Mouse (Mus musculus): ENCODE data around the gene Dglucy. TPM values are rescaled to one million over a fixed set of nuclear protein-coding genes. Genes with fewer than 3 reads are reported as not detected.

Gene Dglucy
- total and polyA plus RNA-seq, 3 experiments = 0.09 to 0.27 TPM; not detected in 1

DNA sequence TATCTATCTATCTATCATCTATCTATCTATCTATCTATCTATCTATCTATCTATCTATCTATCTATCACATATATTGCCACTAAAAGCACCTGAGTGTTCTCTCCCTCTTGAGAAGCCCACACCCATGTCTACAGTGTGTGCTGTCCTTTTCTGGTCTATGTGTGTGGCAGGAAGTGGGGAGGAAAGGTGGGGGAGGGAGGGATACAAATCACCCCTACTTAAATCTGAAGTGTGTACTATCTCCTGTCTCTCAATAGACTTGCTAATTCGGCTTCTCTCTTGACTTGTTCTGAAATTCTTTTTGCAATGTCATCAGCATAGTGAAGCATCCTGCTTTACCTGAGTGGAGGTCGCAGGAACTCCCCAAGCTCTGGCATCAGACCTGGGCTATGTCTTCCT is 77.5 kb downstream of the Dglucy start:
- no peak overlapping the region for H3K4me3 ChIP-seq (ENCODE audit: low read depth, low read length)
- no peaks in the 10 kb centered on the region for H3K36me3 ChIP-seq (replicated peaks)
- DNase-seq (ENCODE audit: low spot score) (no peak), ATAC-seq (ENCODE audit: extremely low read depth, insufficient number of reproducible peaks, low FRiP score, poor library complexity, severe bottlenecking) (no peak)
- TF ChIP-seq CTCF (IDR thresholded peaks at IDR 0.05; ENCODE audit: low read depth, low read length) (no peak), GATA2 (IDR thresholded peaks at IDR 0.05; ENCODE audit: borderline replicate concordance, low read depth, low read length) (no peak), TAL1 (conservative IDR thresholded peaks at IDR 0.05; ENCODE audit: low read depth, low read length) (no peak), POLR2AphosphoS5 (IDR thresholded peaks at IDR 0.05; ENCODE audit: insufficient replicate concordance, low read depth, low read length) (no peak), GATA1 (IDR thresholded peaks at IDR 0.05; ENCODE audit: borderline replicate concordance, low read length) (no peak)
- H3K9me3 ChIP-seq (replicated peaks) = no peaks in the 10 kb centered on the region
- peaks cover 3% of the 10 kb centered on the region; the same call in 1 of the 2 replicates for H3K4me1 ChIP-seq (ENCODE audit: insufficient read depth, low read depth, low read length)
- peaks cover 31% of the 10 kb centered on the region for H3K27me3 ChIP-seq (ENCODE audit: insufficient read depth, low read length)

DNA sequence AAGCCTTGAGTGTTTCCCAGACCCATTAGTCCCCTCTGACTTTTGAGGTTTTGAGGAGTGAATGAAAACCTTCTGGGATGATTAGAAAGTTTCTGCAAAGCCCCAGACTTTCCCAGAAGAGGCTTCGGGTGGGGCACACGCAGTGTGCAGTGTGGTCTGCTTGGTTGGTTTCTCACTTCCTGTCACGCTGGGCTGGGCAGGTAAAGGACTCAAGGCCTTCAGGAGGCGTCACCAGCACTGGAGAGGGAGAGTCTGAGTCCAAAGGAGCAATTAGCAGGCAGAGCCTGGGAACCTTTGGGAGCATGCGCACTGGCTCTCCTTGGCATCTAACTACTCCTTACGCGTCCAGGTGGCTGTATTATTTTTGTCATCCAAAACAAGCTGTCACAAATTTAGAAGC is 78.9 kb downstream of the Dglucy start:
- Histone ChIP-seq H3K36me3 (replicated peaks) (no peaks in the 10 kb centered on the region), H3K27me3 (ENCODE audit: insufficient read depth, low read length) (peaks cover 22% of the 10 kb centered on the region), H3K9me3 (replicated peaks) (no peaks in the 10 kb centered on the region), H3K4me1 (ENCODE audit: insufficient read depth, low read depth, low read length) (peaks cover 7% of the 10 kb centered on the region; the same call in 1 of the 2 replicates), H3K4me3 (ENCODE audit: low read depth, low read length) (no peak overlapping the region)
- no peak for ATAC-seq (ENCODE audit: extremely low read depth, insufficient number of reproducible peaks, low FRiP score, poor library complexity, severe bottlenecking)
- DNase-seq (ENCODE audit: low spot score) = no peak
- TF ChIP-seq CTCF (IDR thresholded peaks at IDR 0.05; ENCODE audit: low read depth, low read length) (no peak), POLR2AphosphoS5 (IDR thresholded peaks at IDR 0.05; ENCODE audit: insufficient replicate concordance, low read depth, low read length) (no peak), GATA1 (IDR thresholded peaks at IDR 0.05; ENCODE audit: borderline replicate concordance, low read length) (no peak), GATA2 (IDR thresholded peaks at IDR 0.05; ENCODE audit: borderline replicate concordance, low read depth, low read length) (no peak), TAL1 (conservative IDR thresholded peaks at IDR 0.05; ENCODE audit: low read depth, low read length) (no peak)

DNA sequence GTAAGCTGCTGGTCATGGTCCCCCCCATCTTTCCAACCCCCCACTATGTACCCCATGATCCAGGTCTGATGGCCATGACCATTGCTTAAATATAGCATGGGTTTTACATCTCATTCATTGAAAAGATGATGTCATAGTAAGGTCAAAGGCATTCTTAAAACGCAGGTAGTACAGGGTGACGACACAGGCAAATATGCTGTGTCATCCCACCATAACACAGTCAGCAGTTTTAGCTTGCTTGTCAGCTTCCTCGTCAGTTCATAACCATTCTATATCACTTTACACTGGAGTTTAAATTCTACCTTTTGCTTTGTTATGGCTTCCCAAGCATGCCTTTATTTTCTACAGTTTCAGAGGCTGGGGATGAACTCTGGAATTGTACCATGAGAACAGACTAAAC is 83.4 kb downstream of the Dglucy start:
- Histone ChIP-seq H3K9me3 (replicated peaks) (no peaks in the 10 kb centered on the region), H3K36me3 (replicated peaks) (no peaks in the 10 kb centered on the region), H3K4me3 (ENCODE audit: low read depth, low read length) (no peak overlapping the region), H3K27me3 (ENCODE audit: insufficient read depth, low read length) (peaks cover 21% of the 10 kb centered on the region), H3K4me1 (ENCODE audit: insufficient read depth, low read depth, low read length) (peaks cover 7% of the 10 kb centered on the region; the same call in 1 of the 2 replicates)
- ATAC-seq (ENCODE audit: extremely low read depth, insufficient number of reproducible peaks, low FRiP score, poor library complexity, severe bottlenecking) (no peak), DNase-seq (ENCODE audit: low spot score) (no peak)
- TF ChIP-seq CTCF (IDR thresholded peaks at IDR 0.05; ENCODE audit: low read depth, low read length) = no peak
- TF ChIP-seq TAL1 (conservative IDR thresholded peaks at IDR 0.05; ENCODE audit: low read depth, low read length) = no peak
- TF ChIP-seq GATA2 (IDR thresholded peaks at IDR 0.05; ENCODE audit: borderline replicate concordance, low read depth, low read length) = no peak
- TF ChIP-seq POLR2AphosphoS5 (IDR thresholded peaks at IDR 0.05; ENCODE audit: insufficient replicate concordance, low read depth, low read length) = no peak
- no peak for TF ChIP-seq GATA1 (IDR thresholded peaks at IDR 0.05; ENCODE audit: borderline replicate concordance, low read length)

DNA sequence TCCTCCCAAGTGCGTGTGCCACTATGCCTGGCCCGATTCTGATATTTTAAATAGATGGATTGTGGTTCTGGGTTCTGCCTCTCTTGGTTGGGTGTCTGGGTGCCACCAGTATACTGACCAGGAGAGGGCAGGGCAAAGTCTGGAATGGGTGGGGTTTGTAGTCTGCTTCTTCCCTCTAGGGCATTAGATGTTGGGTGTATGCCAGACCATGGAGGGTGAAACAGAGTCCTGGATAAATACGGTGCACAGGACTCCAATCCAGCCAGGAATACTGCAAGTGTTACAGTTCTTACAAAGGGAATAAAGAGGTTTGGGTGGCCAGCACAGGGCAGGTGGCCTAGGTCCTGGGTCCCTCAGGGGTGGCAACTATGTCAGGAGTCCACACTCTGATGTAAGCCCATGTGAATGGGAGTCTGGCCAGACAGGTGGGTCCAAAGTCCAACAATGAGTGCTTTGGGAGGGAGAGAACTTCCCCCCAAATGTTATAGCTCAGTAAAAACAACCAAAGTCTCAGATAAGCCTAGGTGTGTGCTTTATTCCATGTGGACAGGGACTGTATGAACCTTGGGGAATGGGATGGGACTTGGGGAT is 84.1 kb downstream of the Dglucy start:
- Histone ChIP-seq H3K36me3 (replicated peaks) (no peaks in the 10 kb centered on the region), H3K9me3 (replicated peaks) (no peaks in the 10 kb centered on the region), H3K27me3 (ENCODE audit: insufficient read depth, low read length) (peaks cover 21% of the 10 kb centered on the region), H3K4me1 (ENCODE audit: insufficient read depth, low read depth, low read length) (peaks cover 5% of the 10 kb centered on the region; the same call in 1 of the 2 replicates), H3K4me3 (ENCODE audit: low read depth, low read length) (no peak overlapping the region)
- TF ChIP-seq GATA2 (IDR thresholded peaks at IDR 0.05; ENCODE audit: borderline replicate concordance, low read depth, low read length) (no peak), CTCF (IDR thresholded peaks at IDR 0.05; ENCODE audit: low read depth, low read length) (no peak), TAL1 (conservative IDR thresholded peaks at IDR 0.05; ENCODE audit: low read depth, low read length) (no peak), GATA1 (IDR thresholded peaks at IDR 0.05; ENCODE audit: borderline replicate concordance, low read length) (no peak), POLR2AphosphoS5 (IDR thresholded peaks at IDR 0.05; ENCODE audit: insufficient replicate concordance, low read depth, low read length) (no peak)
- ATAC-seq (ENCODE audit: extremely low read depth, insufficient number of reproducible peaks, low FRiP score, poor library complexity, severe bottlenecking) (no peak), DNase-seq (ENCODE audit: low spot score) (no peak)

DNA sequence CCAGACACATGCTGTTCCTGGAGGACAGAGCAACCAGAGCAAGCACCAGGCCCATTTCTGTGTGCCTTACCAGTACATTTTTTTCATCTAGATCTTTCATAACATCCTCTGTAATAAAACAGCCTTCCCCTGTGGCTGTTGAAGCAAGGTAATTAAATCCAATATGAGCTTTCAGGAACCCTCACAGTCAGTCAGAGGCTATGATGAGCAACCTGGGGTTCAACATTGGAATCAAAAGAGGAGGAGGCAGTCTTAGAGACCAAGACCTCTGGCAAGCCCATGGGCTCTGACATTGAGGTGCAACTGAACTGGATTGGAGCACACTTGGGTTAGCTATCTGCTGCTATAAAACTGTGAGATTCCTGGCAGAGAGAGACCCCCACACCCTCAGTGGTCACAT is 86.2 kb downstream of the Dglucy start:
- peaks cover 41% of the 10 kb centered on the region for H3K27me3 ChIP-seq (ENCODE audit: insufficient read depth, low read length)
- ATAC-seq (ENCODE audit: extremely low read depth, insufficient number of reproducible peaks, low FRiP score, poor library complexity, severe bottlenecking) = no peak
- H3K4me3 ChIP-seq (ENCODE audit: low read depth, low read length) = no peak overlapping the region
- DNase-seq (ENCODE audit: low spot score) = no peak
- H3K9me3 ChIP-seq (replicated peaks) = no peaks in the 10 kb centered on the region
- peaks cover 5% of the 10 kb centered on the region; the same call in 1 of the 2 replicates for H3K4me1 ChIP-seq (ENCODE audit: insufficient read depth, low read depth, low read length)
- no peak for TF ChIP-seq GATA2 (IDR thresholded peaks at IDR 0.05; ENCODE audit: borderline replicate concordance, low read depth, low read length)
- no peaks in the 10 kb centered on the region for H3K36me3 ChIP-seq (replicated peaks)

DNA sequence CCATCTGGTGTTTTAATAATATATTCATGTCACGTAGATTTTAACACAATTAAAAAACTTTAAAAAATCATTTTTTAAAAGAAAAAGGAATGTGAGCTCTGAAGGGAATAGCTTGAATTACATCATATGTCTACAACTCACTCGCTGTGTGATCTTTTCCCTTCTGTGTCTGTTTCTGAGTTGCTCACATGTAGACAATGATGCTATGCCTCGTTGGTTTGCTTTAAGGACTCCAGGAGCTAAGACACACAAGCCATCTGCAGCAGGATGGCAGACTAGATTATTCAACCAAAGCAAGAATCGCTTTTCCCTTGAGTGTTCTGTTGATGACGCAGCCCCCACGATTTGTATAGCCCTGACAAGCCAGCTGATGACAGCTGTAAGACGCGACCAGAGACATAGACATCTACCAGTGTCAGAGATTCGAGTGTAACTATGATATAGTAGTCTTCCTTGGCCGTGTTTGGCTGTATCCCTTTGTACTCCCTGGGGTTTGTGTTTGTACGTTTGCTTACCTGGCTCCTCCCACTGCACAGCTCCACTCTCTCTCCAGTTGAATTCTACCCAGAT is 86.7 kb downstream of the Dglucy start:
- DNase-seq (ENCODE audit: low spot score) = no peak
- H3K4me3 ChIP-seq (ENCODE audit: low read depth, low read length) = no peak overlapping the region
- H3K36me3 ChIP-seq (replicated peaks) = no peaks in the 10 kb centered on the region
- no peak for ATAC-seq (ENCODE audit: extremely low read depth, insufficient number of reproducible peaks, low FRiP score, poor library complexity, severe bottlenecking)
- peaks cover 5% of the 10 kb centered on the region; the same call in 1 of the 2 replicates for H3K4me1 ChIP-seq (ENCODE audit: insufficient read depth, low read depth, low read length)
- TF ChIP-seq GATA2 (IDR thresholded peaks at IDR 0.05; ENCODE audit: borderline replicate concordance, low read depth, low read length) (no peak), CTCF (IDR thresholded peaks at IDR 0.05; ENCODE audit: low read depth, low read length) (no peak), POLR2AphosphoS5 (IDR thresholded peaks at IDR 0.05; ENCODE audit: insufficient replicate concordance, low read depth, low read length) (no peak), TAL1 (conservative IDR thresholded peaks at IDR 0.05; ENCODE audit: low read depth, low read length) (no peak), GATA1 (IDR thresholded peaks at IDR 0.05; ENCODE audit: borderline replicate concordance, low read length) (no peak)
- peaks cover 41% of the 10 kb centered on the region for H3K27me3 ChIP-seq (ENCODE audit: insufficient read depth, low read length)
- no peaks in the 10 kb centered on the region for H3K9me3 ChIP-seq (replicated peaks)
